Mouse (Mus musculus): ENCODE measurements around the gene Krt36. TPM values are rescaled to one million over a fixed set of nuclear protein-coding genes. Genes with fewer than 3 reads are reported as not detected.

Gene Krt36
- not detected for total RNA-seq (2023)

GRCm38 (mm10) chr11:100105576-100106122 lies at the start of gene Krt36:
Gene Krt36 (minus strand): TSS chr11:100105626.

GRCm38 (mm10) chr11:100148615-100149330 lies 43.3 kb upstream of the Krt36 start, which contains the start of gene Krt19:
Gene Krt19 (minus strand): TSS chr11:100148665.

GRCm38 (mm10) chr11:100135731-100136130 lies 30.3 kb upstream of the Krt36 start, which contains the start of gene Krt15:
Gene Krt15 (minus strand): TSS chr11:100135928.

GRCm38 (mm10) chr11:100121466-100121865 lies 16.0 kb upstream of the Krt36 start, which contains the start of gene Krt13:
Gene Krt13 (minus strand): TSS chr11:100121566.

GRCm38 (mm10) chr11:100096141-100096540 lies 9.3 kb downstream of the Krt36 start, which contains the start of gene Krt35:
Gene Krt35 (minus strand): TSS chr11:100096241.

GRCm38 (mm10) chr11:100087861-100088260 lies 17.6 kb downstream of the Krt36 start, which contains the start of gene Krt32:
Gene Krt32 (minus strand): TSS chr11:100088226.

Other genes with a start within 250 kb of the Krt36 start
- not detected for gene Gm11568, start 247.7 kb downstream of the Krt36 start, total RNA-seq (2023)
- gene Gm11559, start 241.2 kb downstream of the Krt36 start, total RNA-seq (2023) = not detected
- not detected for gene Krtap9-1, start 232.2 kb downstream of the Krt36 start, total RNA-seq (2023)
- gene Gm11567, start 226.4 kb downstream of the Krt36 start, total RNA-seq (2023) = not detected
- not detected for gene Krtap31-1, start 197.7 kb downstream of the Krt36 start, total RNA-seq (2023)
- not detected for gene Gm11565, start 190.9 kb downstream of the Krt36 start, total RNA-seq (2023)
- gene Krtap31-2, start 169.3 kb downstream of the Krt36 start, total RNA-seq (2023) = not detected
- gene Krtap9-5, start 157.2 kb downstream of the Krt36 start, total RNA-seq (2023) = not detected
- not detected for gene Krtap29-1, start 126.6 kb downstream of the Krt36 start, total RNA-seq (2023)
- not detected for gene Krtap16-1, start 119.0 kb downstream of the Krt36 start, total RNA-seq (2023)
- gene Krtap17-1, start 111.6 kb downstream of the Krt36 start, total RNA-seq (2023) = not detected
- gene Krt33a, start 89.4 kb downstream of the Krt36 start, total RNA-seq (2023) = not detected
- not detected for gene Krt33b, start 75.8 kb downstream of the Krt36 start, total RNA-seq (2023)
- not detected for gene Krt34, start 64.1 kb downstream of the Krt36 start, total RNA-seq (2023)
- gene Krt31, start 55.1 kb downstream of the Krt36 start, total RNA-seq (2023) = not detected
- not detected for gene Krt32, start 17.4 kb downstream of the Krt36 start, total RNA-seq (2023)
- not detected for gene Krt35, start 9.4 kb downstream of the Krt36 start, total RNA-seq (2023)
- not detected for gene Krt13, start 15.9 kb upstream of the Krt36 start, total RNA-seq (2023)
- not detected for gene Krt15, start 30.3 kb upstream of the Krt36 start, total RNA-seq (2023)
- not detected for gene Krt19, start 43.0 kb upstream of the Krt36 start, total RNA-seq (2023)
- gene Krt9, start 87.6 kb upstream of the Krt36 start, total RNA-seq (2023) = not detected
- gene Krt14, start 101.9 kb upstream of the Krt36 start, total RNA-seq (2023) = not detected
- gene Krt16, start 143.3 kb upstream of the Krt36 start, total RNA-seq (2023) = not detected
- gene Krt17, start 155.4 kb upstream of the Krt36 start, total RNA-seq (2023) = not detected
- gene Krt42, start 164.2 kb upstream of the Krt36 start, total RNA-seq (2023) = not detected
- 1,000 to 10,000 TPM; 1,687 to 1,738 TPM for gene Eif1, start 214.3 kb upstream of the Krt36 start, total RNA-seq (2023)
- gene Gast, start 228.8 kb upstream of the Krt36 start, total RNA-seq (2023) = not detected